In the genomic region with DNA sequence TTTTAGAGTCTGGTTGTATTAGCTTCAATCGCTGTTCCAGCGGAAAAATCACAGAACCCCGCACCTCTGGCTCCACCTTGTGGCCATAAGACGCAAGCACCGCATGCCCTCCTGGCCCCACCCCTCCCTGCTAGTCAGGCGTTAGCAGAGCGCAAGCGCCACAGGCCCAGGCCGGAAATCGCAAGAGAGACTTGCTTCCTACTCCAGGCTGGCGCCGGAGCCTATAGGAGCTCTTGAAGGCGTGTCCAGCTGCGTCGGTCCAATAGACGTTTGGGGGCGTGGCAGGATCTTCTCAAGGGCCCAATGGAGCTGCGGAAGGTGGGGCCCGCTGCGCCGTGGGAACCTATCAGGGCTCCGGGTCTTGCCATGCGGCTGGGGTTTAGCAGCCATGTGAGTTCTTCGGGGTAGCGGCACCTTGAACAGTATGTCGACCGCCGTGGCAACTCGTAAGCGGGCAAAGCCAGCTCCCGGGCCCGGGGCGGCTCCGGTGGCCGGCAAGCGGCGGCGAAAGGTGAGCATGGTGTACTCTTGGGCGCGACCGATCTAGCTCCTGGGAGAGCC, we compare ENCODE assay signal across 8 mouse cellular contexts. TPM values are rescaled to one million over a fixed set of nuclear protein-coding genes. Genes with fewer than 3 reads are reported as not detected.
DNase-seq lines count a peak whose midpoint lies in the region; ATAC-seq lines count a peak whose summit lies in the region.

Parp3 (minus strand) TSS at position 26 of the 561 bp plus-strand sequence.

- peaks cover 57% of the 10 kb centered on the region for H3K4me1 ChIP-seq in heart, embryonic 10.5 days
- H3K4me1 ChIP-seq in kidney, embryonic 15.5 days = peaks cover 53% of the 10 kb centered on the region

- H3K27me3 ChIP-seq in heart, embryonic 10.5 days (ENCODE audit: insufficient read depth, poor library complexity, severe bottlenecking) = peaks cover 7% of the 10 kb centered on the region; the same call in 1 of the 2 replicates
- no peaks in the 10 kb centered on the region for H3K27me3 ChIP-seq in kidney, embryonic 15.5 days

- no peaks in the 10 kb centered on the region for H3K9me3 ChIP-seq in heart, embryonic 10.5 days
- H3K9me3 ChIP-seq in kidney, embryonic 15.5 days (replicated peaks) = no peaks in the 10 kb centered on the region

- H3K4me2 ChIP-seq in kidney, embryonic 15.5 days = peak within 1 kb of the TSS; percentile 86

- peak within 1 kb of the TSS; percentile 65 for H3K9ac ChIP-seq in kidney, embryonic 15.5 days

- peak within 1 kb of the TSS; percentile 83 for H3K4me3 ChIP-seq in heart, embryonic 10.5 days
- peak within 1 kb of the TSS; percentile 76 for H3K4me3 ChIP-seq in kidney, embryonic 15.5 days (replicated peaks)

- DNase-seq in B cell, adult 2 months = peak; percentile 95 to 98
- DNase-seq in brain, adult 2 months (ENCODE audit: low read depth, low spot score) = peak; percentile 100
- DNase-seq in heart, embryonic 10.5 days (ENCODE audit: low spot score) = peak; percentile 100
- peak; percentile 99 for DNase-seq in liver
- peak; percentile 97 for DNase-seq in spleen, postnatal 4 days (ENCODE audit: low spot score in 2 of 2)

- peak within 1 kb of the TSS; percentile 84 for H3K27ac ChIP-seq in heart, embryonic 10.5 days
- H3K27ac ChIP-seq in kidney, embryonic 15.5 days = peak within 1 kb of the TSS; percentile 83

- H3K36me3 ChIP-seq in heart, embryonic 10.5 days = peaks cover 28% of the 10 kb centered on the region
- H3K36me3 ChIP-seq in kidney, embryonic 15.5 days = peaks cover 16% of the 10 kb centered on the region

- ATAC-seq in erythroblast, adult 5-6 weeks (replicated peaks; ENCODE audit: low FRiP score, poor library complexity, severe bottlenecking) = peak; percentile 98
- peak; percentile 98 for ATAC-seq in kidney, embryonic 15.5 days (replicated peaks; ENCODE audit: low FRiP score)
- peak; percentile 89 for ATAC-seq in monocyte, adult 5-6 weeks (replicated peaks; ENCODE audit: insufficient number of reproducible peaks, low FRiP score, low TSS enrichment, poor library complexity, severe bottlenecking)

- under 1% methylated on average over 41 of the region's 41 CpGs for WGBS in heart, embryonic 10.5 days
- WGBS in kidney, embryonic 15.5 days = 0% methylated on average over 40 of the region's 41 CpGs

RNA-seq across cellular contexts. Expression of gene Parp3, which starts in this region (rescaled TPM):
- 1.7 and 7.3 TPM in 2 replicates for total RNA-seq in erythroblast, adult 5-6 weeks (2015; ENCODE audit: low replicate concordance)
- total RNA-seq in erythroblast, adult 5-6 weeks (2017; ENCODE audit: low replicate concordance) = 1.4 and 7.4 TPM in 2 replicates
- polyA plus RNA-seq in heart, embryonic 10.5 days (2016; fragmentation: Nextera tagmentation; extraction: Ambion mirVana) = 1.4 and 1.7 TPM in 2 replicates
- 2.8 and 4.3 TPM in 2 replicates for polyA plus RNA-seq in kidney, embryonic 15.5 days (2015; fragmentation: Nextera tagmentation; extraction: Ambion mirVana)
- 40.5 to 57.0 TPM (median 45.9 TPM) in 3 replicates for total RNA-seq in monocyte, adult 5-6 weeks (2017)

Comparison
In these comparisons a context has a peak if more than half of its experiments do, and no peak if none do; other contexts are left out.
1. Peak in every context shown above with its lines: DNase-seq, ATAC-seq, H3K4me3 ChIP-seq and H3K27ac ChIP-seq.